Mouse (Mus musculus): ENCODE results near the gene Pde7b. TPM values are rescaled to one million over a fixed set of nuclear protein-coding genes. Genes with fewer than 3 reads are reported as not detected.
A peak's percentile ranks its signal among the peaks of the same experiment; 100 is the strongest.

Pde7b gene
- 10 to 100 TPM; 11.5 to 15.9 TPM for total RNA-seq (2021)
- long read RNA-seq, experiment 1, partial matches to known transcripts: 0 of 4 reads
- long read RNA-seq, experiment 1, other reads (novel, unspliced or antisense): 2 of 4 reads
- long read RNA-seq, experiment 2: 0 reads

- peak; percentile 80 to 84 for DNase-seq
Observed at GRCm38 (mm10) chr10:20724906-20725305, at the start of gene Pde7b. Gene Pde7b, minus strand, starts transcription at chr10:20725078.

GRCm38 (mm10) chr10:20772056-20772455 is 47.2 kb upstream of the Pde7b start:
- no peak for DNase-seq

- no peak for DNase-seq
Observed at GRCm38 (mm10) chr10:20770418-20770888, 45.6 kb upstream of the Pde7b start.

GRCm38 (mm10) chr10:20769557-20770417 is 44.9 kb upstream of the Pde7b start:
- DNase-seq: no peak

GRCm38 (mm10) chr10:20764352-20764751 is 39.5 kb upstream of the Pde7b start:
- no peak for DNase-seq

- DNase-seq: no peak
Observed at GRCm38 (mm10) chr10:20758939-20759338, 34.1 kb upstream of the Pde7b start.

- DNase-seq: no peak
Observed at GRCm38 (mm10) chr10:20758259-20758658, 33.4 kb upstream of the Pde7b start.

GRCm38 (mm10) chr10:20756219-20756618 is 31.3 kb upstream of the Pde7b start:
- DNase-seq: no peak

- no peak for DNase-seq
Observed at GRCm38 (mm10) chr10:20752883-20753282, 28.0 kb upstream of the Pde7b start.

GRCm38 (mm10) chr10:20750642-20751251 is 25.9 kb upstream of the Pde7b start:
- no peak for DNase-seq

GRCm38 (mm10) chr10:20748938-20749337 is 24.1 kb upstream of the Pde7b start:
- DNase-seq: no peak

GRCm38 (mm10) chr10:20747229-20747628 is 22.4 kb upstream of the Pde7b start:
- no peak for DNase-seq

GRCm38 (mm10) chr10:20739801-20740200 is 14.9 kb upstream of the Pde7b start:
- no peak for DNase-seq

GRCm38 (mm10) chr10:20737146-20737545 is 12.3 kb upstream of the Pde7b start:
- no peak for DNase-seq

GRCm38 (mm10) chr10:20735775-20736449 is 11.0 kb upstream of the Pde7b start:
- no peak for DNase-seq

GRCm38 (mm10) chr10:20733576-20733975 is 8.7 kb upstream of the Pde7b start:
- DNase-seq: no peak

- DNase-seq: no peak
Observed at GRCm38 (mm10) chr10:20732180-20732579, 7.3 kb upstream of the Pde7b start.

- no peak for DNase-seq
Observed at GRCm38 (mm10) chr10:20730034-20730433, 5.2 kb upstream of the Pde7b start.

- DNase-seq: no peak
Observed at GRCm38 (mm10) chr10:20725384-20725983, 606 bp upstream of the Pde7b start.

GRCm38 (mm10) chr10:20724451-20724850 is 427 bp downstream of the Pde7b start:
- DNase-seq: no peak

- no peak for DNase-seq
Observed at GRCm38 (mm10) chr10:20723962-20724361, 916 bp downstream of the Pde7b start.

- DNase-seq: no peak
Observed at GRCm38 (mm10) chr10:20723521-20723915, 1.4 kb downstream of the Pde7b start.

Measured in adrenal gland, postnatal 36 days (tissue).